Mouse (Mus musculus): Measurements from ENCODE around the gene Bbs9.

DNA sequence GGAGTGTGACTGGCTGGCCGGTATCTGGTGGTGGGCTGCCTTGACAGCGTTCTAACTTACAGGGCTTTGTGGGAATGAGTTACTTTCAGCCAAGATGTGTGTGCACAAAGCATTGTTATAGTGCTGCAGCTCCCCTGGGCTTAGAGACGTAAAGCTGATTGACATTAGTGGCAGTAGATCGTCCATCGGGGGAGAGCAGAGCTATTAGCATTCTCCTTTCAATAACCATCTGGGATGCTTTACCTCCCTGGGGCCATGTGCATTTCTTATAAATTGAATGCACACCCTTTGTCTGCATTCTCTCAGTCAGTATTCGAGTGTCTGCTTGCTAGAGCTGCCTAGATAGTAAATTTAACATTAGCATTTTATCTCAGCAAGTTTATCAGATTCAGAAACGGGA lies 214.7 kb downstream of the Bbs9 start:
- TF ChIP-seq CTCF (IDR thresholded peaks at IDR 0.05; ENCODE audit: low read depth) (no peak), EP300 (optimal IDR thresholded peaks at IDR 0.05) (no peak)
